Mouse (Mus musculus) testis, adult 2 months (tissue): ENCODE measurements around the gene Nmnat1.

ENCODE experiments used
- CTCF ChIP-seq: fragments of 200-500 bp; IDR thresholded peaks from 2 replicates; pipeline ENCODE4 v1.5.1; 2012; ENCODE audit warnings: low read depth, mild to moderate bottlenecking, inconsistent platforms, low read length, moderate library complexity; ENCODE audit not compliant: control insufficient read depth, insufficient read depth, insufficient replicate concordance
- POLR2A ChIP-seq: fragments of 200-500 bp; IDR thresholded peaks from 2 replicates; pipeline ENCODE4 v1.6.1; 2012; ENCODE audit warnings: low read depth, mild to moderate bottlenecking, inconsistent platforms, low read length, moderate library complexity; ENCODE audit not compliant: control insufficient read depth

GRCm38 (mm10) chr4:149429592-149429991 is 55.4 kb downstream of the Nmnat1 start:
- TF ChIP-seq POLR2A: no peak
- no peak for TF ChIP-seq CTCF
